Mouse (Mus musculus): ENCODE results near the gene Tbc1d2b. TPM values are rescaled to one million over a fixed set of nuclear protein-coding genes. Genes with fewer than 3 reads are reported as not detected.

Gene Tbc1d2b
- polyA plus RNA-seq, 1 experiment, result 46.4 TPM

- DNase-seq, result no peak
- Histone ChIP-seq H3K4me1 (ENCODE audit: control insufficient read depth, insufficient read depth, low read length) (no peaks in the 10 kb centered on the region), H3K4me3 (replicated peaks; ENCODE audit: extremely low read depth, low read depth, low read length) (no peak overlapping the region)
- TF ChIP-seq POLR2A (IDR thresholded peaks at IDR 0.05; ENCODE audit: borderline replicate concordance, extremely low read depth, low read depth, low read length), result no peak
- no peak for TF ChIP-seq CTCF (IDR thresholded peaks at IDR 0.05; ENCODE audit: insufficient read depth, low read length)
- WGBS, result 71% methylated on average over 4 of the region's 4 CpGs
These were observed 100.6 kb downstream of the Tbc1d2b start for GRCm38 (mm10) chr9:90169965-90170364.

GRCm38 (mm10) chr9:90166615-90167014 lies 104.0 kb downstream of the Tbc1d2b start:
- 36% methylated on average over 5 of the region's 5 CpGs for WGBS
- peak; percentile 10 for DNase-seq
- Histone ChIP-seq H3K4me3 (replicated peaks; ENCODE audit: extremely low read depth, low read depth, low read length) (no peak overlapping the region), H3K4me1 (ENCODE audit: control insufficient read depth, insufficient read depth, low read length) (peaks cover 3% of the 10 kb centered on the region; the same call in 1 of the 2 replicates)
- no peak for TF ChIP-seq POLR2A (IDR thresholded peaks at IDR 0.05; ENCODE audit: borderline replicate concordance, extremely low read depth, low read depth, low read length)
- TF ChIP-seq CTCF (IDR thresholded peaks at IDR 0.05; ENCODE audit: insufficient read depth, low read length), result no peak

GRCm38 (mm10) chr9:90165590-90165989 lies 105.0 kb downstream of the Tbc1d2b start:
- TF ChIP-seq POLR2A (IDR thresholded peaks at IDR 0.05; ENCODE audit: borderline replicate concordance, extremely low read depth, low read depth, low read length), result no peak
- TF ChIP-seq CTCF (IDR thresholded peaks at IDR 0.05; ENCODE audit: insufficient read depth, low read length), result no peak

GRCm38 (mm10) chr9:90164670-90165453 lies 105.7 kb downstream of the Tbc1d2b start:
- H3K4me1 ChIP-seq (ENCODE audit: control insufficient read depth, insufficient read depth, low read length), result peaks cover 3% of the 10 kb centered on the region; the same call in 1 of the 2 replicates
- DNase-seq, result no peak
- H3K4me3 ChIP-seq (replicated peaks; ENCODE audit: extremely low read depth, low read depth, low read length), result no peak overlapping the region
- TF ChIP-seq CTCF (IDR thresholded peaks at IDR 0.05; ENCODE audit: insufficient read depth, low read length) (no peak), POLR2A (IDR thresholded peaks at IDR 0.05; ENCODE audit: borderline replicate concordance, extremely low read depth, low read depth, low read length) (no peak)
- 78% methylated on average over 4 of the region's 4 CpGs for WGBS

More at GRCm38 (mm10) chr9:90165590-90165989, 105.0 kb downstream of the Tbc1d2b start:
- Histone ChIP-seq H3K4me3 (replicated peaks; ENCODE audit: extremely low read depth, low read depth, low read length) (no peak overlapping the region), H3K4me1 (ENCODE audit: control insufficient read depth, insufficient read depth, low read length) (peaks cover 3% of the 10 kb centered on the region; the same call in 1 of the 2 replicates)
- WGBS, result 82% methylated on average over 4 of the region's 4 CpGs
- DNase-seq, result no peak

DNA sequence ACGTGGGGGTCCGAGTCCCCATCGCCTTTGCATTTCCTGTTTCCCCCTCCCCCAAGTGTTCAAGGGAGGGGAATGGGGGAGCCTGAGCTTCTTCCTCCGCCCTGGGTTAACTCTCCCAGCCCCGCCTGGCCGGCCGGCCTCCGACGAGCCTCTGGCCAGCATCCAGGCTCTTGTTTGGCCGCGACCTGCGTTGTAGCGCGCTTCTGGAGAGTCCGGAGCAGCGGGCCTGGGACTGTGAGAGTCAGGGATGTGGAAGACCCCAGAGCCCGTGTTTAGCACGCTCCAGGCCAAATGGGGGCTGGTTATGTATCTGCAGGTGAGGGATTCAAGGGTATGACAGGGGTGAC lies 106.9 kb downstream of the Tbc1d2b start:
- peak overlapping the region; percentile 73 for H3K4me3 ChIP-seq (replicated peaks; ENCODE audit: extremely low read depth, low read depth, low read length)
- H3K4me1 ChIP-seq (ENCODE audit: control insufficient read depth, insufficient read depth, low read length), result peaks cover 3% of the 10 kb centered on the region; the same call in 1 of the 2 replicates
- no peak for DNase-seq
- WGBS, result 2% methylated on average over 18 of the region's 18 CpGs
- TF ChIP-seq CTCF (IDR thresholded peaks at IDR 0.05; ENCODE audit: insufficient read depth, low read length) (no peak), POLR2A (IDR thresholded peaks at IDR 0.05; ENCODE audit: borderline replicate concordance, extremely low read depth, low read depth, low read length) (no peak)

DNA sequence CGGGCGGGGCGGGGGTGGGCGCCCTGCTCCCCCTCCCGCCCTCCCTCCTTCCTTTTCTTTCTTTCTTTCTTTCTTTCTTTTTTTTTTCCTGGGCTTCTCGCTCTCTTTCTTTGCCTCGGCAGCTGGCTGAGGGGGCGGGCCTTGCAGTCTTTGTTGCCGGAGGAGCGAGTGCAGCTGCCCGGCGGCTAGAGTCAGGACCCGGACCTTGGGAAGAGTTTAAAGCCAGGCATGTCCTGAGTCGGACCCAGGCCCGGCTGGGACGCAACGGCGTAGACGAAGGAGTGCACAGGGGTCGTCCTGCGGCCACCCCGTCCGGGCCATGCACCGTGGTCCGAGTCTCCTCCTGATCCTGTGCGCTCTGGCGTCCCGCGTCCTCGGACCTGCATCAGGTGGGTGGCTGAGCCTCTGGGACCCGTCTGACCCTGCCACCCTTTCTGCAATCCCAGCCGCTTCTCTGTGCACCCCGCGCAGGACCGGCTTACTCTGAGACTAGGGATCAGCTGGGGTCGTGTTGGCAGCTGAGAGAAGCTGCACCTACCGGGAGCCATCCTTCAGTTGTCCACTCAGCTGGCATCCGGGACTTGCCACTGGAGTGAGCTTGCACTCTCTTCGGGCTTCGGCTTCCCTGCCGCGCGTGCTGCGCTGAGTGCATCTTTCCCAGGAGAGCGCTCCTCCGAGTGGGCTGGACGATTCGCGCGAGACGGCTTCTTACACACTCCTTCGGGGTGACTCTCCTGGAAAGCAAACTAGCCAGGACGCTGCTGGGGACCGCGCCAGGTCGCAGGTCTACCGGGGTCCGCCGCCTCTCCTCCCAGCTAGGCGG lies 107.5 kb downstream of the Tbc1d2b start, which contains the start of gene Adamts7:
Gene Adamts7, plus strand, starts transcription at position 144 of the 823 bp plus-strand sequence.
- peak within 1 kb of the TSS; percentile 73 for H3K4me3 ChIP-seq (replicated peaks; ENCODE audit: extremely low read depth, low read depth, low read length)
- WGBS, result under 1% methylated on average over 55 of the region's 60 CpGs
- peak; percentile 54 for DNase-seq
- TF ChIP-seq POLR2A (IDR thresholded peaks at IDR 0.05; ENCODE audit: borderline replicate concordance, extremely low read depth, low read depth, low read length) (no peak), CTCF (IDR thresholded peaks at IDR 0.05; ENCODE audit: insufficient read depth, low read length) (no peak)
- peaks cover 3% of the 10 kb centered on the region; the same call in 1 of the 2 replicates for H3K4me1 ChIP-seq (ENCODE audit: control insufficient read depth, insufficient read depth, low read length)

GRCm38 (mm10) chr9:90162243-90162925 lies 108.2 kb downstream of the Tbc1d2b start:
- H3K4me3 ChIP-seq (replicated peaks; ENCODE audit: extremely low read depth, low read depth, low read length), result no peak overlapping the region
- TF ChIP-seq POLR2A (IDR thresholded peaks at IDR 0.05; ENCODE audit: borderline replicate concordance, extremely low read depth, low read depth, low read length), result no peak
- TF ChIP-seq CTCF (IDR thresholded peaks at IDR 0.05; ENCODE audit: insufficient read depth, low read length), result 0 out of 2 replicates have a peak, but pooled peaks have one; percentile 13
- peaks cover 3% of the 10 kb centered on the region; the same call in 1 of the 2 replicates for H3K4me1 ChIP-seq (ENCODE audit: control insufficient read depth, insufficient read depth, low read length)
- DNase-seq, result peak; percentile 28
- WGBS, result 10% methylated on average over 25 of the region's 29 CpGs

Other genes starting within 250 kb of the Tbc1d2b start
- gene Ctsh, start 216.7 kb downstream of the Tbc1d2b start, polyA plus RNA-seq (2012; rRNA removed), result 95.5 and 151 TPM in 2 replicates
- 76.6 and 127 TPM in 2 replicates for gene Morf4l1, start 156.0 kb downstream of the Tbc1d2b start, polyA plus RNA-seq (2012; rRNA removed)
- 5.6 and 7.2 TPM in 2 replicates for gene Adamts7, start 107.7 kb downstream of the Tbc1d2b start, polyA plus RNA-seq (2012; rRNA removed)

All from lung, adult 2 months (tissue).